In the genomic region with DNA sequence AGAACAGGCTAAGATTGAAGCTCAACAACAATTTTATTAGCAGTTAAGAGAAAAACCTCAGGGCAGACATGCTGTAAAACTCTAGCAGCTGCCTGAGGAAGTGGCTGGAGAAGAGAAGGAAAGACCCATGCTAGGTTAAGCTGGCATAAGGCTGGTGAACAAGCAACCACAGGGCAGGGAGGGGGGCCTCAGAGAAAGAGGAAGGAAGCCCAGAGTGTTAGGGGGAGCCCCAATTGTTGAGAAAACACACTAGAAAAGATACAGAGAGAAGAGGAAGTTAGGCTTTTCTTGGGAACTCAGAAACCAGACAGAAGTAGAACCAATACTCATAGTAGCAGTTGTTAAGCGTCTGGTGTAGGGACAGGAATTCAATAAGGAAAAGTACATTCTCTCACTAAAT, we compare ENCODE assay signal across 9 mouse cellular contexts. TPM values are rescaled to one million over a fixed set of nuclear protein-coding genes. Genes with fewer than 3 reads are reported as not detected.
DNase-seq lines count a peak whose midpoint lies in the region; ATAC-seq and TF ChIP-seq lines count a peak whose summit lies in the region.
"Had no signal": no experiment of that assay in that cellular context is flagged by ENCODE, and none has a peak within 500 bp of the region (broad histone marks: within the 10 kb centered on the region; RNA-seq: fewer than 3 reads in every experiment).

No protein-coding gene starts in this region.

- no peaks in the 10 kb centered on the region for H3K36me3 ChIP-seq in liver, adult 2 months (ENCODE audit: control insufficient read depth, insufficient read depth, low read length)
- H3K36me3 ChIP-seq: kidney, embryonic 15.5 days had no signal

- H3K27me3 ChIP-seq in liver, adult 2 months (ENCODE audit: control insufficient read depth, insufficient read depth, low read length), result no peaks in the 10 kb centered on the region
- H3K27me3 ChIP-seq: kidney, embryonic 15.5 days had no signal

- no peak overlapping the region for H3K4me3 ChIP-seq in liver, adult 2 months (ENCODE audit: insufficient read depth, low read depth, low read length)
- H3K4me3 ChIP-seq: kidney, embryonic 15.5 days had no signal

- no peaks in the 10 kb centered on the region for H3K79me2 ChIP-seq in liver, adult 2 months (ENCODE audit: control insufficient read depth, insufficient read depth, low read length)

- peak; percentile 5 for DNase-seq in gastrocnemius, adult 18-20 months (ENCODE audit: low spot score)
- DNase-seq in gastrocnemius, postnatal 25 days, result no peak
- DNase-seq in CD4-positive, CD25-positive, alpha-beta regulatory T cell, adult 2 months (ENCODE audit: low read depth, low spot score), result peak; percentile 43
- DNase-seq in liver, adult 2 months (ENCODE audit: extremely low read depth, low read depth, low spot score), result peak; percentile 27
- DNase-seq in neural tube, embryonic 10.5 days (ENCODE audit: extremely low spot score, low spot score), result no peak
- no peak for DNase-seq in ovary, postnatal 10 days (ENCODE audit: low spot score)
- no peak for DNase-seq in right cerebral cortex, postnatal 14 days

- TF ChIP-seq CTCF in liver, adult 2 months (IDR thresholded peaks at IDR 0.05; ENCODE audit: low read depth, low read length), result no peak

- no peak overlapping the region for H3K27ac ChIP-seq in liver, adult 2 months (replicated peaks; ENCODE audit: insufficient read depth, low read depth, low read length)
- H3K27ac ChIP-seq: kidney, embryonic 15.5 days had no signal

- ATAC-seq in neutrophil, adult 5-6 weeks (ENCODE audit: extremely low read depth, insufficient number of reproducible peaks, low FRiP score, poor library complexity, severe bottlenecking), result peak; percentile 100

- H3K4me1 ChIP-seq in liver, adult 2 months (ENCODE audit: control insufficient read depth, insufficient read depth, low read length), result no peaks in the 10 kb centered on the region
- H3K4me1 ChIP-seq: kidney, embryonic 15.5 days had no signal

- TF ChIP-seq POLR2A in liver, adult 2 months (IDR thresholded peaks at IDR 0.05; ENCODE audit: extremely low read depth, insufficient read depth, low read length), result no peak

- H3K9ac ChIP-seq in liver, adult 2 months (ENCODE audit: low read depth, low read length), result no peak overlapping the region
- H3K9ac ChIP-seq: kidney, embryonic 15.5 days had no signal

- 80% methylated on average over 1 of the region's 1 CpGs for WGBS in liver, adult 2 months

RNA-seq across cellular contexts. Expression of gene Cacnb2, which starts 28.7 kb away (rescaled TPM):
- total RNA-seq in gastrocnemius, adult 18-20 months (2021), result under 1 TPM; 0.32 to 0.81 TPM
- under 1 TPM; 0.26 to 0.32 TPM for total RNA-seq in gastrocnemius, postnatal 25 days (2021)
- 0.46 and 1.1 TPM in 2 replicates for total RNA-seq in liver, adult 2 months (2014; rRNA removed)
- 0.06 and 0.12 TPM in 2 replicates for polyA plus RNA-seq in liver, adult 2 months (2012; rRNA removed)
- total RNA-seq in neutrophil, adult 5-6 weeks (2017), result 0.61 and 0.70 TPM in 2 replicates

Comparison
In these comparisons a context has a peak if more than half of its experiments do, and no peak if none do; other contexts are left out.
1. DNase-seq: peak in gastrocnemius, adult 18-20 months (single experiment), CD4-positive, CD25-positive, alpha-beta regulatory T cell, adult 2 months (single experiment) and liver, adult 2 months (single experiment); none in gastrocnemius, postnatal 25 days (single experiment), neural tube, embryonic 10.5 days (single experiment), ovary, postnatal 10 days (single experiment) and right cerebral cortex, postnatal 14 days (single experiment).